ENCODE assay signal across 18 mouse cellular contexts in the genomic region with DNA sequence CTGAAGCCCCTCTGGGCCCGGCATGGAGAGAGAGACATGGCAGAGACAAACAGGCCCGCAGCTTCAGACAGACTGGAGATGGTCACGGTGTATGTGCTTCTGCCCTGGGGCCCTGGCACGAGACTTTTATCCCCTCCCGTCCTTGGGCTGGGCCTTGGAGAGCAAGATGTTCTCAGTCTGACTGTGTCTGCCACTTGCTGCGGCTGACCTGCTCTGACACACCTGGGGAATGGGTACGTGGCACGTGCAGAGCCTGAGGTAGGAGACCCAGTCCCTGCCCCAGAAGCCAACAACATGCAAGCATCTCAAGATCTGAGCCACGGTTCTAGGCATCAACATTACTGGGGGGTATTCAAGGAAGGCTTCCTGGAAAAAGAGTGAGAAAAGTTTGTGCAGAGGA. TPM values are rescaled to one million over a fixed set of nuclear protein-coding genes. Genes with fewer than 3 reads are reported as not detected.
"Had no signal": no experiment of that assay in that cellular context is flagged by ENCODE, and none has a peak within 500 bp of the region (broad histone marks: within the 10 kb centered on the region; RNA-seq: fewer than 3 reads in every experiment).

A gene (minus strand): TSS at position 101 of the 400 bp plus-strand sequence.

- H3K4me1 ChIP-seq: liver, embryonic 13.5 days; midbrain, embryonic 15.5 days; neural tube, embryonic 12.5 days had no signal

- DNase-seq: kidney, adult 18-20 months; kidney, postnatal 10 days; kidney, postnatal 4 days; liver, embryonic 13.5 days; liver, postnatal 0 days; retina, postnatal 1 day; right cerebral cortex, postnatal 4 days; spleen, adult 18-20 months; thymus, adult 18-20 months; thymus, postnatal 14 days had no signal

- H3K4me2 ChIP-seq: liver, embryonic 13.5 days; midbrain, embryonic 11.5 days; midbrain, embryonic 15.5 days; neural tube, embryonic 12.5 days had no signal

- H3K36me3 ChIP-seq: liver, embryonic 13.5 days; midbrain, embryonic 15.5 days; neural tube, embryonic 12.5 days had no signal

- H3K27ac ChIP-seq: layer of hippocampus, adult 2 months; liver, embryonic 13.5 days; macrophage; midbrain, embryonic 15.5 days; neural tube, embryonic 12.5 days had no signal

- ATAC-seq: inflammation-experienced regulatory T-cells, adult 6 months; liver, postnatal 0 days; midbrain, embryonic 15.5 days had no signal

- H3K9ac ChIP-seq: liver, embryonic 13.5 days; liver, postnatal 0 days; midbrain, embryonic 15.5 days; neural tube, embryonic 12.5 days had no signal

- H3K27me3 ChIP-seq: liver, embryonic 13.5 days; midbrain, embryonic 15.5 days; neural tube, embryonic 12.5 days had no signal

- H3K4me3 ChIP-seq: layer of hippocampus, adult 2 months; liver, embryonic 13.5 days; megakaryocyte, embryonic 14.5 days; midbrain, embryonic 15.5 days; neural tube, embryonic 12.5 days had no signal

- H3K9me3 ChIP-seq: liver, embryonic 13.5 days; megakaryocyte, embryonic 14.5 days; midbrain, embryonic 15.5 days; neural tube, embryonic 12.5 days had no signal

RNA-seq across cellular contexts. Expression of the gene that starts here (rescaled TPM):
- polyA plus RNA-seq: inflammation-experienced regulatory T-cells, adult 6 months; kidney, embryonic 14.5 days; liver, postnatal 0 days; macrophage; midbrain, embryonic 11.5 days; midbrain, embryonic 15.5 days; neural tube, embryonic 12.5 days had no signal
